Mouse (Mus musculus) forebrain, embryonic 14.5 days (tissue): ENCODE measurements at regions not wholly inside any gene's neighbourhood (a gene's known extent, or its start where the extent isn't known, plus 50 kb on each side); places are given as distances from the start of the nearest gene placed in this dataset.

Experiments
- ATAC-seq: fragments of 200-750 bp; cut with Nextera tagmentation; 2 replicates; pipeline ENCODE4 v1.8.0; 2017; ENCODE audit warnings: mild to moderate bottlenecking, moderate library complexity
- DNase-seq: peaks from one replicate; pipeline ENCODE4 v3.0.0-alpha.2; 2015; ENCODE audit warnings: low spot score
- H3K27ac ChIP-seq: fragments of 300-500 bp; sonication (generic); 2 replicates; pipeline ENCODE4 v1.5.1; 2014; ENCODE audit warnings: low read depth, mild to moderate bottlenecking, control low read depth, low read length, moderate library complexity
- H3K27me3 ChIP-seq: fragments of 300-500 bp; sonication (generic); replicated peaks from 2 replicates; pipeline ENCODE4 v1.6.1; 2014; ENCODE audit warnings: low read length, control low read depth, mixed read lengths; ENCODE audit not compliant: control insufficient read depth, insufficient read depth
- H3K36me3 ChIP-seq: fragments of 300-500 bp; sonication (generic); 2 replicates; pipeline ENCODE4 v1.6.1; 2014; ENCODE audit warnings: low read length, control low read depth; ENCODE audit not compliant: control insufficient read depth, insufficient read depth
- H3K4me1 ChIP-seq: fragments of 300-500 bp; sonication (generic); 2 replicates; pipeline ENCODE4 v1.6.1; 2014; ENCODE audit warnings: antibody characterized with exemption, low read length, control low read depth; ENCODE audit not compliant: control insufficient read depth, insufficient read depth
- H3K4me2 ChIP-seq: fragments of 300-500 bp; sonication (generic); 2 replicates; pipeline ENCODE4 v1.6.1; 2014; ENCODE audit warnings: mild to moderate bottlenecking, control low read depth, low read length
- H3K4me3 ChIP-seq: fragments of 300-500 bp; sonication (generic); 2 replicates; pipeline ENCODE4 v1.5.1; 2014; ENCODE audit warnings: low read depth, low read length, control low read depth
- H3K9ac ChIP-seq: fragments of 300-500 bp; sonication (generic); 2 replicates; pipeline ENCODE4 v1.6.1; 2014; ENCODE audit warnings: mild to moderate bottlenecking, low read length, control low read depth, moderate library complexity
- H3K9me3 ChIP-seq: fragments of 300-500 bp; sonication (generic); replicated peaks from 2 replicates; pipeline ENCODE4 v1.6.1; 2016; ENCODE audit warnings: low read length, control low read depth, mixed read lengths; ENCODE audit not compliant: control insufficient read depth
- WGBS: fragments of 180-500 bp; shearing (Covaris S2); extraction: QIAGEN DNeasy Blood & Tissue Kit; methylation state at CpG from one replicate; pipeline ENCODE4 v1.1.7; 2014; 5-methylcytosine and 5-hydroxymethylcytosine counted together

GRCm38 (mm10) chr3:56789155-56789554 lies 512.6 kb downstream of the Tm4sf1 start:
- H3K36me3 ChIP-seq = no peaks in the 10 kb centered on the region
- DNase-seq (peak; percentile 17), ATAC-seq (no peak)
- H3K27ac ChIP-seq = no peak overlapping the region
- H3K9me3 ChIP-seq = no peaks in the 10 kb centered on the region
- no peaks in the 10 kb centered on the region for H3K27me3 ChIP-seq
- H3K4me1 ChIP-seq = no peaks in the 10 kb centered on the region
- 49% methylated on average over 3 of the region's 3 CpGs for WGBS
- no peak overlapping the region for H3K9ac ChIP-seq
- no peak overlapping the region for H3K4me2 ChIP-seq
- H3K4me3 ChIP-seq = no peak overlapping the region

- no peak for ATAC-seq
- H3K27ac ChIP-seq = no peak overlapping the region
- DNase-seq = no peak
- H3K4me1 ChIP-seq = no peaks in the 10 kb centered on the region
- H3K9ac ChIP-seq = no peak overlapping the region
- no peak overlapping the region for H3K4me2 ChIP-seq
- WGBS = 83% methylated on average over 5 of the region's 5 CpGs
- H3K9me3 ChIP-seq = no peaks in the 10 kb centered on the region
- no peak overlapping the region for H3K4me3 ChIP-seq
- no peaks in the 10 kb centered on the region for H3K27me3 ChIP-seq
- no peaks in the 10 kb centered on the region for H3K36me3 ChIP-seq
Measured at GRCm38 (mm10) chr3:56773920-56774319, 527.9 kb downstream of the Tm4sf1 start.

- DNase-seq = no peak
Measured at GRCm38 (mm10) chr3:56770225-56770624, 531.6 kb downstream of the Tm4sf1 start.

GRCm38 (mm10) chr3:56767133-56767532 lies 534.7 kb downstream of the Tm4sf1 start:
- peak; percentile 40; the same call in 1 of the 2 replicates for ATAC-seq
- no peak overlapping the region for H3K27ac ChIP-seq
- H3K27me3 ChIP-seq = no peaks in the 10 kb centered on the region
- H3K36me3 ChIP-seq = no peaks in the 10 kb centered on the region
- no peaks in the 10 kb centered on the region for H3K9me3 ChIP-seq
- H3K9ac ChIP-seq = no peak overlapping the region
- H3K4me1 ChIP-seq = no peaks in the 10 kb centered on the region
- WGBS = 60% methylated on average over 3 of the region's 3 CpGs
- H3K4me3 ChIP-seq = no peak overlapping the region
- H3K4me2 ChIP-seq = no peak overlapping the region
- peak; percentile 67 for DNase-seq

More at GRCm38 (mm10) chr3:56770225-56770624, 531.6 kb downstream of the Tm4sf1 start:
- no peaks in the 10 kb centered on the region for H3K4me1 ChIP-seq
- H3K9me3 ChIP-seq = no peaks in the 10 kb centered on the region
- H3K9ac ChIP-seq = no peak overlapping the region
- no peak overlapping the region for H3K27ac ChIP-seq
- H3K4me3 ChIP-seq = no peak overlapping the region
- 16% methylated on average over 2 of the region's 2 CpGs for WGBS
- no peaks in the 10 kb centered on the region for H3K27me3 ChIP-seq
- ATAC-seq = peak; percentile 46; the same call in 1 of the 2 replicates
- H3K36me3 ChIP-seq = no peaks in the 10 kb centered on the region
- no peak overlapping the region for H3K4me2 ChIP-seq

GRCm38 (mm10) chr3:56764336-56764735 lies 537.5 kb downstream of the Tm4sf1 start:
- Histone ChIP-seq H3K4me1 (no peaks in the 10 kb centered on the region), H3K27ac (no peak overlapping the region), H3K9me3 (no peaks in the 10 kb centered on the region), H3K9ac (no peak overlapping the region), H3K36me3 (no peaks in the 10 kb centered on the region), H3K4me2 (no peak overlapping the region), H3K27me3 (no peaks in the 10 kb centered on the region), H3K4me3 (no peak overlapping the region)
- ATAC-seq (no peak), DNase-seq (no peak)
- WGBS = 85% methylated on average over 3 of the region's 3 CpGs

GRCm38 (mm10) chr3:56763896-56764295 lies 537.9 kb downstream of the Tm4sf1 start:
- Histone ChIP-seq H3K9ac (no peak overlapping the region), H3K4me3 (no peak overlapping the region), H3K36me3 (no peaks in the 10 kb centered on the region), H3K4me2 (no peak overlapping the region), H3K27ac (no peak overlapping the region), H3K9me3 (no peaks in the 10 kb centered on the region), H3K27me3 (no peaks in the 10 kb centered on the region), H3K4me1 (no peaks in the 10 kb centered on the region)
- ATAC-seq = no peak
- 85% methylated on average over 6 of the region's 6 CpGs for WGBS
- no peak for DNase-seq

- H3K4me3 ChIP-seq = no peak overlapping the region
- DNase-seq (peak; percentile 24), ATAC-seq (no peak)
- no peaks in the 10 kb centered on the region for H3K27me3 ChIP-seq
- H3K4me2 ChIP-seq = no peak overlapping the region
- WGBS = 60% methylated on average over 3 of the region's 3 CpGs
- H3K27ac ChIP-seq = no peak overlapping the region
- H3K9ac ChIP-seq = no peak overlapping the region
- no peaks in the 10 kb centered on the region for H3K36me3 ChIP-seq
- H3K4me1 ChIP-seq = no peaks in the 10 kb centered on the region
- H3K9me3 ChIP-seq = no peaks in the 10 kb centered on the region
Measured at GRCm38 (mm10) chr3:56753654-56754053, 548.1 kb downstream of the Tm4sf1 start.

- DNase-seq (no peak), ATAC-seq (no peak)
- Histone ChIP-seq H3K4me2 (no peak overlapping the region), H3K36me3 (no peaks in the 10 kb centered on the region), H3K4me1 (no peaks in the 10 kb centered on the region), H3K9me3 (no peaks in the 10 kb centered on the region), H3K9ac (no peak overlapping the region), H3K27ac (no peak overlapping the region), H3K4me3 (no peak overlapping the region), H3K27me3 (no peaks in the 10 kb centered on the region)
- 85% methylated on average over 1 of the region's 1 CpGs for whole genome bisulfite sequencing
Measured at GRCm38 (mm10) chr3:56751926-56752325, 549.9 kb downstream of the Tm4sf1 start.

GRCm38 (mm10) chr3:56740902-56741301 lies 557.4 kb upstream of the Nbea start:
- Histone ChIP-seq H3K4me1 (no peaks in the 10 kb centered on the region), H3K4me3 (no peak overlapping the region), H3K27ac (no peak overlapping the region), H3K9me3 (no peaks in the 10 kb centered on the region), H3K9ac (no peak overlapping the region), H3K4me2 (no peak overlapping the region), H3K27me3 (no peaks in the 10 kb centered on the region), H3K36me3 (no peaks in the 10 kb centered on the region)
- no peak for DNase-seq
- ATAC-seq = no peak
